Mouse (Mus musculus) intestine, embryonic 16.5 days (tissue): ENCODE measurements around the gene Map3k14. TPM values are rescaled to one million over a fixed set of nuclear protein-coding genes. Genes with fewer than 3 reads are reported as not detected.

Experiments
- ATAC-seq: fragments of 200-750 bp; cut with Nextera tagmentation; 2 replicates; pipeline ENCODE4 v1.8.0; 2017; ENCODE audit warnings: moderate TSS enrichment, moderate library complexity
- H3K27ac ChIP-seq: fragments of 300-500 bp; sonication (generic); 2 replicates; pipeline ENCODE4 v1.5.1; 2014; ENCODE audit warnings: mild to moderate bottlenecking, low read length
- H3K27me3 ChIP-seq: fragments of 300-500 bp; sonication (generic); replicated peaks from 2 replicates; pipeline ENCODE4 v1.6.1; 2014; ENCODE audit warnings: low read length, control low read depth, mixed read lengths; ENCODE audit not compliant: control insufficient read depth, insufficient read depth
- H3K36me3 ChIP-seq: fragments of 300-500 bp; sonication (generic); 2 replicates; pipeline ENCODE4 v1.6.1; 2014; ENCODE audit warnings: low read length, control low read depth; ENCODE audit not compliant: control insufficient read depth, insufficient read depth
- H3K4me1 ChIP-seq: fragments of 300-500 bp; sonication (generic); 2 replicates; pipeline ENCODE4 v1.6.1; 2014; ENCODE audit warnings: low read length, control low read depth, mixed read lengths; ENCODE audit not compliant: control insufficient read depth, insufficient read depth
- H3K4me2 ChIP-seq: fragments of 300-500 bp; sonication (generic); 2 replicates; pipeline ENCODE4 v1.6.1; 2014; ENCODE audit warnings: low read depth, low read length, control low read depth
- H3K4me3 ChIP-seq: fragments of 300-500 bp; sonication (generic); 2 replicates; pipeline ENCODE4 v1.5.1; 2014; ENCODE audit warnings: mild to moderate bottlenecking, low read length
- H3K9ac ChIP-seq: fragments of 300-500 bp; sonication (generic); 2 replicates; pipeline ENCODE4 v1.6.1; 2014; ENCODE audit warnings: low read depth, low read length
- H3K9me3 ChIP-seq: fragments of 300-500 bp; sonication (generic); 2 replicates; pipeline ENCODE4 v1.6.1; 2016; ENCODE audit warnings: low read length, control low read depth; ENCODE audit not compliant: control insufficient read depth
- WGBS: fragments of 180-500 bp; shearing (Covaris S2); extraction: QIAGEN DNeasy Blood & Tissue Kit; methylation state at CpG from one replicate; pipeline ENCODE4 v1.1.7; 2014; 5-methylcytosine and 5-hydroxymethylcytosine counted together
- polyA plus RNA-seq: library from polyadenylated mRNA; unstranded; fragments of >200 nt; fragmentation: Nextera tagmentation; extraction: Ambion mirVana; gene quantifications from 2 replicates; pipeline ENCODE4 v1.2.1, GENCODE M21; 2015

The Map3k14 gene
- polyA plus RNA-seq, 1 experiment from 2014 or later = 3.1 TPM

DNA sequence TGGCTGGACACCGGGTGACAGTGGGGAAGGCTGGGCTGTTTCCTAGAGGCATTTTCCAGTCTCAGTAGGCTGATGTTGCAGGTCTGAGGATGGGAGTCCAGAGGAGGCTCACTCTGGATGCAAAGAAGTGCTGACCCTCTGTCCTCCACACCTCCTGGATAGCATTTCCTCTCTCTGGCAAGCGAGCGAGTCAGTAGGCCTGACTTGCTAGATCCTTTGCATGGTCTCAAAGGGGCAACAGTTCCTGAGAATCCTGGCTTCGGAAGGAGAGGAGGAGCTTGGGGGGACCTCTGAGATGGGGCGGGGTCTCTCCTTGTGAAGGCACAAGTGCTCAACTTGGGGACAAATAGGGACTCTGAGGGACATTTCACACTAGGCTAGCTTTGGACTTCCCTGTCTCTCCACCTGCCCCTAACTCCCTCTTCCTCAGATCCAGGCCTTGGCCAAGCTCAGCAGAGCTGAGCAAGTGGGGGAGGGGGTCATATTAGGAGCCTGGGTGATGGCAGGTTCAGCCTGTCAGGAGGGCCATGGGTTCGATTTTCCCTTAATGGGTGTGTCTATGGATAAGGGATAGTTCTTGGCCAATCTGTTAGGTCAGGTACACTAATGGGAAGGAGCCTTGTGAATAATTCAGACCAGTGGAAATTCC, 94.8 kb downstream of the Map3k14 start:
- H3K27ac ChIP-seq = no peak overlapping the region
- H3K27me3 ChIP-seq = peaks cover 24% of the 10 kb centered on the region
- H3K4me3 ChIP-seq = no peak overlapping the region
- 81% methylated on average over 6 of the region's 6 CpGs for WGBS
- no peak for ATAC-seq
- 0 out of 2 replicates have a peak, but pooled peaks cover 2% of the 10 kb centered on the region for H3K4me1 ChIP-seq
- H3K9ac ChIP-seq = no peak overlapping the region
- H3K9me3 ChIP-seq = no peaks in the 10 kb centered on the region
- H3K36me3 ChIP-seq = no peaks in the 10 kb centered on the region
- H3K4me2 ChIP-seq = no peak overlapping the region

- 0 out of 2 replicates have a peak, but pooled peaks have one; percentile 21 for ATAC-seq
- H3K9me3 ChIP-seq = no peaks in the 10 kb centered on the region
- 0 out of 2 replicates have a peak, but pooled peaks cover 2% of the 10 kb centered on the region for H3K4me1 ChIP-seq
- H3K27ac ChIP-seq = no peak overlapping the region; the same call in 1 of the 2 replicates
- no peaks in the 10 kb centered on the region for H3K36me3 ChIP-seq
- H3K4me2 ChIP-seq = peak overlapping the region; percentile 99; the same call in 1 of the 2 replicates
- peaks cover 24% of the 10 kb centered on the region for H3K27me3 ChIP-seq
- 47% methylated on average over 9 of the region's 9 CpGs for WGBS
- peak overlapping the region; percentile 64; the same call in 1 of the 2 replicates for H3K4me3 ChIP-seq
- no peak overlapping the region for H3K9ac ChIP-seq
Observed at GRCm38 (mm10) chr11:103171703-103172391, 95.4 kb downstream of the Map3k14 start.

DNA sequence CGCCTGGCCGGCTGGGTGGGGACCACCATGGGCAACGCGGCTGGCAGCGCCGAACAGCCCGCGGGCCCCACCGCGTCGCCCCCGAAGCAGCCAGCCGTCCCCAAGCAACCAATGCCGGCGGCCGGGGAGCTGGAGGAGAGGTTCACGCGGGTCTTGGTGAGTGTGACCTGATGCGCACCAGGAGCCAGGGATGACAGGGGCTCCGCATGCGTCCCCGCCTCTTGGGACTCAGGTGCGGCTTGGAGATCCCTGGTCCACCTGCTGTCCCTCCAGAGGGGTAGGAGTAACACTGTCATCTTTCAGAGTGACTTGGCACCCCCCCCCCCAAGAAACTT, 96.0 kb downstream of the Map3k14 start:
- H3K27ac ChIP-seq = no peak overlapping the region
- 3% methylated on average over 23 of the region's 23 CpGs for WGBS
- no peak for ATAC-seq

DNA sequence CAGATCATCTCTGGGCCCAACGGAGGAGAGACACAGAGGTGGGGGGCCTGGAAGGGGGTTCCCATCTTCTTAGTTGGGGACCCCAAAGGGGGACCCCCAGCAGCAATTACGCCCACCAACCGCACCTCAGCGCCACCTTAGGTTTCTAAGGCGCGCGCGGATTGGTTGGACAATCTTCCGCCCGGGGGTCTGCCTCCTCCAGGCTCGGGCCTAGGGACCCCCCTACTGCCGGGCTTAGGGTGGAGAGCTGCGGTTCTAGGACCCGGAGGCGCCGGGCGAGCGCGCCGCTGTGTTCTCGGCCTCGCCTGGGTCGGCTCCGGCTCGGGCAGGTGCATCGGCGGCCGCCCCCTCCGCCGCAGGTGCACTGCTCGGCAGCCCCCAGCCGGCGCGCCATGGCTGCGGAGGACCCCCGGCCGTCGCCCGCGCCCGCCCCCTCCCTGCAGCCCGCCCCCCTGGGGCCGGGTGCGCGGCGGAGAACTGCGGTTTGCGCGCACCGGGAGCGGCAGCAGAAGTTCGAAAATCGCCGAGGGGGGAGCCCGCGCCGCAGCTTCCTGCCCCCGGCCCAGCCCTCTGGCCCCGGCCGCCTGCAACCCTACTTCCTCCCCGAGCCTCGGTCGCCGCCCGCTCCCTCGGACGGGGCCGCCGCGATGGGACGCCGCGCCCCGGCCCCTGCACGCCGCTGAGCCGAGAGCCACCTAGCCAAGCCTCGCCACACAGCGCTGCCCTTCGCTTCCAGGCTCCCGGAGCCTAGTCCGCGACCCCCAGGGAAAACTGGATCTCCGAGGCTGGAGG, 96.6 kb downstream of the Map3k14 start, which contains the start of gene Fmnl1:
Gene Fmnl1, plus strand, starts transcription at position 614 of the 792 bp plus-strand sequence.
- Histone ChIP-seq H3K9me3 (no peaks in the 10 kb centered on the region), H3K4me3 (peak within 1 kb of the TSS; percentile 64), H3K27ac (no peak within 1 kb of the TSS; the same call in 1 of the 2 replicates), H3K4me1 (0 out of 2 replicates have a peak, but pooled peaks cover 2% of the 10 kb centered on the region), H3K4me2 (peak within 1 kb of the TSS; percentile 99), H3K9ac (peak within 1 kb of the TSS; percentile 71), H3K27me3 (peaks cover 24% of the 10 kb centered on the region), H3K36me3 (no peaks in the 10 kb centered on the region)
- under 1% methylated on average over 54 of the region's 84 CpGs for WGBS
- ATAC-seq = peak; percentile 46

More for the DNA sequence above, 96.0 kb downstream of the Map3k14 start:
- Histone ChIP-seq H3K4me3 (peak overlapping the region; percentile 64), H3K9ac (peak overlapping the region; percentile 71), H3K27me3 (peaks cover 24% of the 10 kb centered on the region), H3K4me2 (peak overlapping the region; percentile 99), H3K9me3 (no peaks in the 10 kb centered on the region), H3K4me1 (0 out of 2 replicates have a peak, but pooled peaks cover 2% of the 10 kb centered on the region), H3K36me3 (no peaks in the 10 kb centered on the region)

GRCm38 (mm10) chr11:103170111-103170493, 97.2 kb downstream of the Map3k14 start:
- WGBS = 51% methylated on average over 3 of the region's 3 CpGs
- Histone ChIP-seq H3K4me1 (0 out of 2 replicates have a peak, but pooled peaks cover 2% of the 10 kb centered on the region), H3K4me2 (peak overlapping the region; percentile 99), H3K9me3 (no peaks in the 10 kb centered on the region), H3K4me3 (peak overlapping the region; percentile 64), H3K36me3 (no peaks in the 10 kb centered on the region), H3K27ac (no peak overlapping the region), H3K27me3 (peaks cover 24% of the 10 kb centered on the region), H3K9ac (peak overlapping the region; percentile 71; the same call in 1 of the 2 replicates)
- ATAC-seq = no peak

Other genes with a start within 250 kb of the Map3k14 start
- gene Nmt1, start 239.3 kb downstream of the Map3k14 start, polyA plus RNA-seq = 55.9 and 59.6 TPM in 2 replicates
- gene Dcakd, start 239.1 kb downstream of the Map3k14 start, polyA plus RNA-seq = 91.5 and 92.7 TPM in 2 replicates
- 2.1 and 2.3 TPM in 2 replicates for gene Plcd3, start 165.8 kb downstream of the Map3k14 start, polyA plus RNA-seq
- gene Acbd4, start 165.8 kb downstream of the Map3k14 start, polyA plus RNA-seq = 30.4 and 32.5 TPM in 2 replicates
- 4.2 and 4.6 TPM in 2 replicates for gene Hexim1, start 151.2 kb downstream of the Map3k14 start, polyA plus RNA-seq
- gene Hexim2, start 135.0 kb downstream of the Map3k14 start, polyA plus RNA-seq = 5.8 TPM in 2 replicates
- gene Fmnl1, start 96.4 kb downstream of the Map3k14 start, polyA plus RNA-seq = 2.2 and 2.3 TPM in 2 replicates
- 0.57 and 0.83 TPM in 2 replicates for gene 1700023F06Rik, start 58.9 kb downstream of the Map3k14 start, polyA plus RNA-seq
- gene Spata32, start 49.0 kb downstream of the Map3k14 start, polyA plus RNA-seq = not detected in 2 replicates
- gene Arhgap27, start 96.2 kb upstream of the Map3k14 start, polyA plus RNA-seq = 40.2 and 42.3 TPM in 2 replicates
- 6.1 and 7.0 TPM in 2 replicates for gene Plekhm1, start 145.2 kb upstream of the Map3k14 start, polyA plus RNA-seq
- gene Lrrc37a, start 237.1 kb upstream of the Map3k14 start, polyA plus RNA-seq = not detected in 2 replicates